Mouse (Mus musculus) bone marrow macrophage, adult 2 months (primary cell): ENCODE data around the gene Baiap2l2.

ENCODE experiments used
- CTCF ChIP-seq: IDR thresholded peaks from 2 replicates; pipeline ENCODE4 v1.5.1; 2012; ENCODE audit warnings: low read depth, mild to moderate bottlenecking, low read length, moderate library complexity
- POLR2A ChIP-seq: IDR thresholded peaks from 2 replicates; pipeline ENCODE4 v1.6.1; 2012; ENCODE audit warnings: mild to moderate bottlenecking, low read depth, low read length, borderline replicate concordance

DNA sequence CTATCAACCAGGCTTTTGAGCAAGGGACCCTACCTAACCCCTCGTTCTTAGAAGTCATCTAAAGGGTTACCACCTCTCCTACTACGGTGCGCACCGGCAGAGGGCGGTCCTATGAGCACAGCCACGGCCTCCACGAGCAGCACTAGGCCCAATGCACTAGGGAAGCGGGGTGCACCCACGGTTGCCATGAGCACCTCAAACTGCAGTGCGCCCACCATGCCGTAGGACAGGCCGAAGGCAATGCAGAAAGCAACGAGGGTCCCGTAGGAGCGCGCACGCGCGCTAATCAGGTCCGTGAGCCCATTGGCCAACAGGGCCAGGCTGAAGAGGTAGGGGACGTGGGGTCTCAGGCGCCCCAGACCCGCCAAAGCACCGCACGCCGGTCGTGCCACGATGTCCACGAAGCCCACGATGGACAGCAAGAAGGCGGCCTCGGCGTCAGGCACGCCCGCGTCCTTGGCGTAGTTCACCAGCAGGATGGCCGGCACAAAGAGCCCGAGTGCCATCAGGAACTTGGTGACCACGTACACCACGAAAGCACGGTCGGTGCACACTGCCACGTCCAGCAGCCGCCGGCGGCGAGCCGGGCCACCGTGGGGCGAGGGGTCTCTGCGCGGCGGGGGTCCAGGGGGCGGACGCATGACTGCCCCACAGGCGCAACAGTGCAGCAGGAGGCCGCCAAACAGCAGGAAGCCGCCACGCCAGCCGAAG, 33.4 kb downstream of the Baiap2l2 start:
- TF ChIP-seq CTCF (no peak), POLR2A (no peak)
